Mouse (Mus musculus) kidney, adult 9 months (tissue): ENCODE results near the gene Meis1.
A peak's percentile ranks its signal among the peaks of the same experiment; 100 is the strongest.

Source experiments
- DNase-seq: peaks from one replicate; pipeline ENCODE4 v3.0.0; 2022

Gene Meis1

GRCm38 (mm10) chr11:18988637-18989263 is 30.0 kb downstream of the Meis1 start:
- no peak for DNase-seq

GRCm38 (mm10) chr11:18983813-18984212 is 35.0 kb downstream of the Meis1 start:
- no peak for DNase-seq

- DNase-seq = no peak
These were observed 35.5 kb downstream of the Meis1 start for GRCm38 (mm10) chr11:18983294-18983693.

- no peak for DNase-seq
These were observed 36.5 kb downstream of the Meis1 start for GRCm38 (mm10) chr11:18982331-18982730.

GRCm38 (mm10) chr11:18981367-18981766 is 37.4 kb downstream of the Meis1 start:
- no peak for DNase-seq

GRCm38 (mm10) chr11:18980615-18981014 is 38.2 kb downstream of the Meis1 start:
- DNase-seq = no peak

GRCm38 (mm10) chr11:18975087-18975486 is 43.7 kb downstream of the Meis1 start:
- no peak for DNase-seq

GRCm38 (mm10) chr11:18973808-18974207 is 45.0 kb downstream of the Meis1 start:
- no peak for DNase-seq

GRCm38 (mm10) chr11:18972968-18973367 is 45.8 kb downstream of the Meis1 start:
- no peak for DNase-seq

DNA sequence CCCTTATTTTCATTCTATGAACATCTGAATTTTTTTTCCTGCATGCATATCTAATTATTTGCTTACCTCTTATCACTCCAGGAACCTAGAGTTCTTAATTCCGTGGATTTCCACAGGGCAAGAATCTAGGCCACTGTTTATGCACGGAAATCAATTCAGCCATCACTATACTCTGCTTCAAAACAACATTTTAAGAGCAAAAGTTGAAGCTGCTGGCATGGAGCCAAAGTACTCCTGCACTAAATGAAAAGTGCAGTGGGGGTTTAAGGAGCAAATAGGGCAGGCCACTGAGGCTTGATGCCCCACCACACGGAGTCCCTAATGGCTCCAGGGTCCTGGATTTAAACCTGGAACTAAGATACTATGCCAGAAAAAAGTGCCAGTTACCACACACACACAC is 47.2 kb downstream of the Meis1 start:
- DNase-seq = no peak

GRCm38 (mm10) chr11:18969920-18970336 is 48.9 kb downstream of the Meis1 start:
- no peak for DNase-seq

DNA sequence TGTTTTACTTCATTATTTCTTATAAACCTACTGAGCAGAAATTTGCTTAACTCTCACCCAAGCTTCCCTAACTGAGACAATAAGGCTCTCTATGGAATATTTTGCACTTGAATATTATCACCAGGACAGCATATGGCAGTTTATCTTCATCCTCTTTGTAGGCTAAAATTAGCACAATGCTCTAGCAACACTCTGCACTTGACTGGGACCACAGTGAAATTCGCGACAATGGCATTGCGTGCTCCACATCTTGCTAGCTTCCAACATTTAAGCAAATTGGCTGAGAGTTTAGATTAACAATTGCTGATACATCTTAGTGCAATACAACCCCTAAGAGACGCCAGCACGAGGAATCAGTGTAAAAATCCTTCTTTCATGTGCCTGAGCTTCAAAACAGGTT is 54.4 kb downstream of the Meis1 start:
- DNase-seq = no peak

DNA sequence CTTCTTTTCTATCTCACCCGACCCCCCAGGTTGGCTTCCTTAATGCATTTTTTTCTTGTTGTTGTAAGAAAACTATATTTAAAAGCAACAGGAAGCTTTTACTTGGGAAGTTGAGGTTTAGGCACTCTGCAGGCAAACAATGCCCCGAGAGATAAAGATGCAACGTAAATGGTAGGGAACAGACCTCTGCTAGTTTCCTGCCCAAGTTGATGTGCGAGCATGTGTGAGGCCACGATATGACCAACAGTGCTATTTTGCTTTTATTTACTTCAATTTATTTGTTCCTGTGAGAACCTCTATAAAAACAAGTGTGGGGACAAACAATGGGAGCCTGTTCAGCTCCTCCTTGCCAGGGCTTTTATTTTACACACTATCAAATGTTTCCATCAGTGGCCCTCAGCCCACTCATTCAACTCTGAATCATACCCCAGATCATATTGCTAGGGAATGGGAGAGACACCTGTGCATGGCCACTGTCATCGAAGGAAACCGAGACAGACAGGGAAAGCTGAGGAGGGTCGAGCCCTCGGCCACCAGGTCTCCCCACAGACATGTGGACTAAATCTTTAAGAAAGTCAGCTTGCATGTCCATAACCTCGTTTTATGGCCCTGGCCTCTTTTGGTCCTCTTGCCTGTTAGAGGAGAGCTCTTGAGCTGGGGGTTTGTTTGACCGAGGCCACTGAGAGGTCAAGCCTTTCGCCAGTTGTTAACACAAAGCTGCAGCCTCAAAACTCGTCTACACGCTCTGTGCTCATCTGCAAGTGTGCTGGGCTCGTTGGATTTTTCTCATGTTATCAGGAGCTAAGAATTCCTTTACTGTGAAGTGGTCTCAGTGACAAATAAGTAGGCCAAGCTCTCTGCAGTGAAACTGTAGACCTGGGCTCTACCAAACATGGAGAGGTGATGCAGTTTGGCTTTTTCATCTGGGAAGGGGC is 55.3 kb downstream of the Meis1 start:
- DNase-seq = no peak

- no peak for DNase-seq
These were observed 59.3 kb downstream of the Meis1 start for GRCm38 (mm10) chr11:18959465-18959864.

DNA sequence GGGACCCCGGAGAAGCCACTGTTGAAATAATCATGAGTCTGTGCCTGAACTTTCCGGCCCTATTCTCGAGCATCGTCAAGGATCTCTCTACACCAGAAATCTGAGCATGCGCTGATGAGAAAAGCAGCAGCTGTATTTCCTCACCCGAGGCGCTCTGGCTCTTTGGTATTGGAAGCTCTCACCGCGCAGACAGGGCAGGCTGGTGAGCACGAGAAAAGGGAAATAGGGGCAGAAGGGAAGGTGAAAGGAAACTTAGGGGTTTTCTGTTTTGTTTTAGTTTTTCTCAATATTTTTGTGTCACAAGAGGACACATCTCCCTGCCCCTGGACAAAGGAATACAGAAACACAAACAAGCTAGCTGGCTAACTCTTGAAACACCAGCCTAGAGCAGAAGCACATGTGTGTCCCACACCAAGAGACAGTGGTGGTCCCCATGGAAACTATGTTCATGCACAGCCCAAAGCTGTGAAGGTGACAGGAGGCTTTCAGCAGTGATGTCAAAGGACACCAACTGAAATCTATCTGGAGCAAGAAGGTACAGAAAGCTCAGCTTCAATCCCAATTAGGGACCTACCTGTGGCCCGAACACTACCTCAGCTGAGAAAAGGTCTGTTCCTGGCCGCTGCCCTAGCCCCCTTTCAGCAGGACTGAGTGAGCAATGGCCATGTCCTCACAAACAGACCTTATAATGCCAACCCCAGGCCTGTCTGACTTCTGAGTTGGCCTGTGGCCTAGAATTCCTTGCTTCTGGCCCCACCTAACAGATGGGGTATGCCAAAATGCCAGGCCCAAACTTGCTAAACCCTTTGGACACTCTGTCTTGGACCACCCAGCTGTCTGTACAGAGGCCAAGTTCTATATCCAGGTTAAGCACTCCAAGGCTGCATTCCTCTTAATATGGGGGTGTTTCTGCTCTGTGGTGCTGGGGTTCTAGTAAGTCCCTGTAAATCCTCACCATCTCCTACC is 60.7 kb downstream of the Meis1 start:
- DNase-seq = peak; percentile 32

DNA sequence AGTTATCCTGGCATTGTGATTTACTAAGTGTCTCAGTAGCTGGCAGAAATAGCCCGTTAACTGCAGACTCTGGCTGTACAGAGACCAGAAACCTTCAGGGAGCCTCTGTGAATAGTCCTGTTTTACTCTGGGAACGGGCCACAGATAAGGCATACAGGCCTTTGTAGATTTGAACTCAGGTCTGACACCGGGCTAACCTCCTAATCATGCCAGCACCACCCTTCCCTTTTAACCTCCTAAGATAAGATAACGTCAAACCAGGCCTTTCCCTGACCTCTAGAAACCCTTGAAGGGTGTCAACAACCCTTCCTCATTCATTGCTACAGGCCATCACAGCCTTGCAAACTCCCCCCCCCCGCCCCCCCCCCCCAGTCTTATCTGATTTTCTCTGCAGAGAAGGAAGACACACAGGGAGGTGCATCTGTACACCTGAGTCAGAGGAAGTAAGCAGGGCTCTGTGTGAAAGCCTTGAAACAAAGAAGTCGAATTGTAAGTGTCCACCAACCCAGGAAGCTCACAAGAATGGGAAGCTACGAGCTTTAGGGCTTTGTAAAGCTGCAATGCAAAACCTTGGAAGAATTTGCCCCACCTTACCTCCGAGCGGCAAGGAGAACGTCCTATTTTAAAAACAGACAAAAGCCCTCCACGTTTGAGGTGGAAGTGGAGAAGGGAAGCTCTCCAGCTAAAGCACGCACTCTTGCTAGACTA is 61.5 kb downstream of the Meis1 start:
- DNase-seq = no peak

GRCm38 (mm10) chr11:18955969-18956368 is 62.8 kb downstream of the Meis1 start:
- DNase-seq = no peak

- DNase-seq = no peak
These were observed 63.9 kb downstream of the Meis1 start for GRCm38 (mm10) chr11:18954852-18955251.

DNA sequence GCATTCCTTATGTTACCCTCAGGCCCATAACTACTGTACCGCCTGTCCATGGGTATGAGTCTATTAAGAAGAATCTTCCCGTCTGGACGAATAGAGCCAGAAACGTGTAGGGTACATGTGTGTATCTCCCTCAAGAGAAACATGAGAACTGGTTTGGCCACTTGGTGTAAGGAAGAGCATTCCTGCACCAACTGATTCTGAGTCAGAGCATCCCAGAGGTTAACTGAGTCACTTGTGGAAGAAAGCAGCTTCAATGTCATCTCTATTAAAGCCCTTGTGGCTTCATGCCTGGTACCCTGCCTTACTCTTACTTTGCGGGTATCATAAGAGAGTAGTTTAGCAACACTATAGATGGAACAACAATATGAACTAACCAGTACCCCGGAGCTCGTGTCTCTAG is 64.9 kb downstream of the Meis1 start:
- DNase-seq = no peak

DNA sequence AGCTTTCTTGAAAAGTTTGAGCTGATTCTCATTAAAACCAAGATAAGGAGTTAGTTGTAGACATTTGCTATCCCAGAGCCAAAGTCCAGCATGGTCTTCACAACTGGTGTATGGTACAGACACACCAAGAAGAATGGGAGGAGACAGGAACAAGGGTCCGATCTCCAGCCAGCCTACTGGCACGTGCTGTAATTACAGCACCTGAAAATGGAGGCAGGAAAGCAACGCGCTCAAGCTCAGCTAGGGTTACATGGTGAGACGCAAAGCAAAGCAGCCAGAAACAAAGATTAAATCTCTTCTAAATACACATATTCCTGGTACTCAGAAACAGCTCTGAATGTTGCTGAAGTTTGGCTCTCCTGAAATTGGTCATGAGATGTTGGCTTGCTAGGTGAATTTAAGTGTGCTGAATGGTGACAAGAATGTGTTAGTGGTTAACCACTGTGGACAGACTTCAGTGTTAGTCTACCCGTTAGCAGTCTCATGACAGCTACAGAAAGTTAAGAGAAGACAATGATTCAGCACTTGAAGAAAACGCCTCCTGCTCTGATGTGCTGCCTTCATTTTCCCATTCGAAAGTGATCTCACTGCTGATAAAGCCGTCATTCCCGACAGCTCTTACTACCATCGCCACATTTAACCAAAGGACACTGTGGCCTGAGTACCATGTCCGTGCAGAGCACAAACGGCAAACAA is 70.0 kb downstream of the Meis1 start:
- no peak for DNase-seq

GRCm38 (mm10) chr11:18947434-18947833 is 71.4 kb downstream of the Meis1 start:
- peak; percentile 9 for DNase-seq

DNA sequence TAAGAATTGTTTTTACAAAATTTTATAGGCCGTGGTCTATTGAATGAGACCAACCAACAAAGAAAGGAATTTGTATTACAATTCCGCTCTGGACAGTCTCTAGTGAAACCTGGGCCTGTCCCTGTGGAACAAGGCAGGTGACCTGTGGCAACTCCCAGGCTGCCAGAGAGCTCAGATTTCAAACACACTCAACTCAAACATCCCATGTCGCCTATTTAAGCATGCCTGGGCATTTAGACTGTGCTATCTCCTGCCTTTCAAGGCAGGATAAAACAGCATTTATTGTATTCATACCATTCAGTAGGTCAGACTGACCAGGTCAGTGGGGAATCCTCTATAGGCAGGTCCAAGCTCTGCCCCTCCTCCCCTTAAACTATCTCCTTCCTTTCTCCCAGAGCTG is 73.0 kb downstream of the Meis1 start:
- no peak for DNase-seq
